Mouse (Mus musculus) layer of hippocampus, adult 11-12 months (tissue): ENCODE measurements at regions not wholly inside any gene's neighbourhood (a gene's known extent, or its start where the extent isn't known, plus 50 kb on each side); places are given as distances from the start of the nearest gene placed in this dataset.
A peak's percentile ranks its signal among the peaks of the same experiment; 100 is the strongest.

Experiments used
- DNase-seq: peaks from one replicate; pipeline ENCODE4 v3.0.0; 2022; ENCODE audit warnings: low spot score

DNA sequence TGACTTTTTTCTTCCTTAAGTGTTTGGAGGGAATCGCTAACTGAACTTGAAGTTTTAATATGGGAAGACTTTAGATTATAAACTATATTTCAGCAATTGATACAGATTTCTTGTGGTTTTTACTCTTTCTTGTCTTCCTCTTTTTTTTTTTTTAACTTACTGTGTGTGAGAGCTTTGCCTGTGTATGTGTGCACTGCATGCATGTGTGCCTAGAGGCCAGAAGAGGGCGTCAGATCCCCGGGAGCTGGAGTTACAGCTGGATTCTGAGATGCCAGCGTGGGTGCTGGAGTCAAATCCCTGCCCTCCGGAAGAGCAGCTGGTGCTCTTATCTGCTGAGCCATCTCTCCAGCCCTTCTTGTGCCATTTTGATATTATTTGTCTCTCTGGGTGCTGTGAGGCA lies 129.6 kb downstream of the Trim33 start:
- no peak for DNase-seq

GRCm38 (mm10) chr3:103412247-103412646 lies 133.2 kb downstream of the Trim33 start:
- no peak for DNase-seq

DNA sequence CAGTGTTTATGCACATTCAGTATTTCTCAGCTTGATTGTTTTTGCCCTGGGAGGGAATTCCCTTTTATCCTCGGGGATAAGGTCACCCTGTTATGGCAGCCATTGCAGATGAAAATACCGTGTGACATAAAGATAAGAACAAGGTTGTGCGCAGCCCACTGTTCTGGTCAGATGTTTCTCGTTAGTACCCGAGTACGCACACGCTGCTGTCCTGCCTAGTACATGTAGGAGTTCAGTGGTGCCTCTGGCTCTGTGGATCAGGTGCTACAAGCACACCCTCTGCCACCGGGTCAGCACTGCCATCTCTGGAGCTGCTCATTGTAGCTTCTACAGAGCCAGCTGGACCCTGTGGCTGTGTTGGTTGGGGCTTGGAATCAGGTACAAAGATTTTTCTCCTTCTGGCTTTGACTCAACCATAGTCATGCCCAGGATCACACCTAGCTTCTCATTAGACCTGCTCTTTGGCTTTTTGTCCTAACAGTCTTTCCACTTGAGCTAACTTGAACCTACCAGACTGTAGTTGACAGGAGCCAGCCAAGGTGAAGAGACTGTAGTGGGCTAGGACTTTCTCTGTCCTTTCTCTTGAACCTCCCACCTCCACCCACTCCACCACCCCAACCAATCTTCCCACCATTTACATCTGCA lies 136.1 kb downstream of the Trim33 start:
- DNase-seq = no peak

DNA sequence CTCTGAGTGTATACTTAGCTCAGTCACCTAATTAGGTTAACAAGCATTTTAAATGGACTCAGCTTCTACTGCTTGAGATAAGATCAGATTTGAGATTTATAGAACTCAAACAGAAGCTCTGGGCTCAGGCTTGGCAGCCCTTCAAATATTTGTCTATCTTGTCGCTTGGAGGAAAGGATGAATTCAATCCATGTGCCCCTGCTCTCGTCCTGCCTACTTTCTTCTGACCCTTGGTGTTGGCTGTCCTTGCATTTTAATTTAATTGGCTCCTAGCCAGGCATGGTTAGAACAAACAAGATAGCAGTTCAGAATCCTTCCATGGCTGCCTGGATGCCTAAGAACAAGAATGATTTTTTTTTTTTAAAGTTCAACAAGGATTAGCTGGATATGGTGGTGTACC lies 137.2 kb downstream of the Trim33 start:
- no peak for DNase-seq

DNA sequence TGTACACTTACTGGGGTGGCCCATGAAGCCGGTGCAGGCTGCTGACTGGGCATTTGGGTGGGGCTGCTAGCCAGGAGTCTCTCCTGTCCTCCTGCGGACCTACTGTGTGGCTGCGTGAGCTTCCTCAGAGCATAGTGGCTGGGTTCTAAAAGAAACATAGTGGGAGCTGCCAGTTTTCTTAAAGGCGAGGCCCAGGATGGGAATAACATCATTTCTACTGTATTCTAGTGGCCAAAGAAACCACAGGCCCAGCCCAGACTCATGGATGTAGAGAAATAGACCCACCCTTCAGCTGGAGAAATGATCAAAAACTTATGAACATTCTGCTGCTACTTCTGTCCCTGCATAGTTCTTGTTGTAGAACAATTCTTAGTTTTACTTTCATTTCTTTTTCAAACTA lies 138.7 kb downstream of the Trim33 start:
- no peak for DNase-seq

DNA sequence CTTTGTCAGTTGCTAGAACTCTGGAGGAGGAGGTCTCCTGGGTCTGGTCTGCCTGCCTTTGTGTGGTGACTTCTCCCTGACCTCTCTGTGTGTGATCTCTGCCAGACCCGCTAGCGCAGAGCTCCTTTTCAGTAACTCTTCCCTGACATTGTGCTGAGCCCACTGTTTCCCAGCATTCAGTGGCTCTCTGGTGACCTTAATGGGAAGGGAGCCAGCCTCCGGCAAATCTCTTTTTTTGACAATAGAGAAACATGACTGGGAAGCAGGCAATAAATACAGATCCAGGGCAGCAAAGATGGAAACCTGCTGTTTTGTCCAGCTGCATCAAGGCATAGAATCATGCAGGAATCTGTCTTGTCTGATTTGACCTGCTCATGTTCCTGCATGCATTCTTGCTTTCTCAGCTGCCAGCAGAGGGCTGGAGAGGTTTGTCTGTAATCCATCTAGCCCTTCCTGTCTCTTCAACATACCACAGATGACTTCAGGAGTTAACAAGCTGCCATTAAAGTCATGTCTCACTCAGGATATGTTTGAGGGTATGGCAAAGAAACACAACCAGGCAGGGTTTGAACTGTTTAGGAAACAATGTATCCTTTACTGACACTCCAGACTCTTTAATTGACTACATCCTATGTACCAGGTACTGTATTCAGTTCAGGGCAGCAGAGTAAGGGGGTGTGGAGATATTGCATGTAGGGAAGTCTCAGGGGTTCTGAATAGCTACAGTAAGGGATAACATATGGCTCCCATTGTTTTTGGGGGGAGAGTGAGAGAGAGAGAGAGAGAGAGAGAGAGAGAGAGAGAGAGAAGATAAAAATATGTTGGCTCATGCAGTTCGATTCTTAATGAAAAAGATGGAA lies 140.9 kb downstream of the Trim33 start:
- no peak for DNase-seq

DNA sequence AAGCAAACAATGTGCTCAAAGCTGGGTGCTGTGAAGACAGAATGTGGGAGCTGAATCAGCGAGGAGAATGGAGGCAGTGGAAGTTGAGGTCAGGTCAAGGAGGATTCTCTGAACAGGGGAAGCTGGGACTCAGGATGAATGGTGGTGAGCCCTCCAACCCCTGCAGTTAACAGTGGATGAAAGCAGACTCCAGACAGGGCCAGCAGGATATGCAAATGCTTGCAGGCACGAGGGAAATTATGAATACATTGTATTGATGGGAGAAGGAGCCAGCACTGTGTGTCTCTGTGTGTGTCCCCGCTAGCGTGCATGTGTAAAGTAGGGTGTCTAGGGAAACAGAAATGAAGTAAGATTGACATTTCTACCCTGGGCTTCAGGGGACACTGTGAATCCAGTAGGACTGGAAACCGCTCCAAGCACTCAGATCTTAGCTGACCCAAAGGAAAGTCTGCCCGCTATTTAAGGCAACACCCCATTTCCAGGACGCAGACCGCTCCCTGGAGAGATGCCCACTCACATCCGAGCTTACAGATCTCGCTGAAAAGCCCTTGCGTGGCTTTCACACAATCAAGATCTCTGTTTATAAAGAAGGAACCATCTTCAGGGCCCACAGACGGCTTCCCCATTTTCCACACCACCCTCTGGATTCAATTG lies 141.7 kb downstream of the Trim33 start:
- peak; percentile 44 for DNase-seq

DNA sequence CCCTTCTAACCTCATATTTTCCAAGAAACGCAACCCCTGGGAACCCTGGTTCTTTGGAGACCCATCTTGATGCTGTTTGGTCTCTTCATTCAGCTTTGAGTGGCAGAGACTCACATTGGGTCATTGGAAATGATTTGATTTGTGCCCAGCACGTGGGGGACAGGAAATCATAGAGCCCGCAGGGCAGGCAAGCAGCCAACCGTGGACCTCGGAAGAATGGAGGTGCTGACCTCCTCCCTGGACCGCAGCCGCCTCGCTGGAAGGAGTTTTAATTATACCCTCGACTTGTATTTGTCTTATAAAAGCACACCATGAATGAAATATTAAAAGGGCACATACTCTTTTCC lies 142.2 kb downstream of the Trim33 start:
- no peak for DNase-seq

- no peak for DNase-seq
Observed at GRCm38 (mm10) chr3:103422806-103423205, 143.7 kb downstream of the Trim33 start.

GRCm38 (mm10) chr3:103423290-103423689 lies 144.2 kb downstream of the Trim33 start:
- DNase-seq = no peak

GRCm38 (mm10) chr3:103425812-103426430 lies 146.8 kb downstream of the Trim33 start:
- no peak for DNase-seq

- no peak for DNase-seq
Observed at GRCm38 (mm10) chr3:103429227-103429788, 145.7 kb upstream of the Syt6 start.

- no peak for DNase-seq
Observed at GRCm38 (mm10) chr3:103430131-103430530, 144.9 kb upstream of the Syt6 start.

GRCm38 (mm10) chr3:103432254-103432653 lies 142.8 kb upstream of the Syt6 start:
- DNase-seq = no peak

DNA sequence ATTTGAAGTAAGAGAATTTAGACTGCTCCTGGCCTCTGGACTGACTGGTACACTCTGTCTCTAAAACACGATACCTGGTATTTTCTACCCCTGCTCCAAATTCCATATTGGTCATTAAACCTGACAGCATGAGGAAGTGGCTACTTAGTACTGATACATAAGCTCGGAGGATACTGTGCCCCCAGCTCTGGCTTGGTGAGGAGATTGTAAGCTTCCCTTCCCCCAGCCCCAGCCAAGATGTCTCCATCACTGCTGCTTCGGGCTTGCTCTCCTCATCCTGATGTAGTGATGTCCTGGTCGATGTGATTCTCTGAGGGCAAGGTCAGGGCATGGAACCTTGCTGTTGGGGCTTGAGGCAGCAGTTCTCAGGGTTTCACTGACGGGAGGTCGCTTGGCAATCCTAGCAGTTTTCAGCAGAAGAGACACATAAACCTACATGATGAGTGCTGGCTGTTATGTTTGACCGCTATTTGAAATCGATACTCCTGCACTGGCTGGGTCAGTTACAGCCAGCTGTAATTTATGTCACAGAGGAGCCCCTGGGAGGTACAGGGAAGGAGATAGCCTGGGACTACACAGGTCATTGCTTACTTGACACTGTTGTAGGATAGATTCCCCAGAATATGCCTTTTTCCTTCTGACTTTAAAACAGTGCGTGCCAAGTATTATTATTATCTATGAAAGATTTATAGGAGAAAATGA lies 138.0 kb upstream of the Syt6 start:
- DNase-seq = no peak

- DNase-seq = peak; percentile 57
Observed at GRCm38 (mm10) chr3:103438791-103439354, 136.2 kb upstream of the Syt6 start.

GRCm38 (mm10) chr3:103443247-103443646 lies 131.8 kb upstream of the Syt6 start:
- no peak for DNase-seq

DNA sequence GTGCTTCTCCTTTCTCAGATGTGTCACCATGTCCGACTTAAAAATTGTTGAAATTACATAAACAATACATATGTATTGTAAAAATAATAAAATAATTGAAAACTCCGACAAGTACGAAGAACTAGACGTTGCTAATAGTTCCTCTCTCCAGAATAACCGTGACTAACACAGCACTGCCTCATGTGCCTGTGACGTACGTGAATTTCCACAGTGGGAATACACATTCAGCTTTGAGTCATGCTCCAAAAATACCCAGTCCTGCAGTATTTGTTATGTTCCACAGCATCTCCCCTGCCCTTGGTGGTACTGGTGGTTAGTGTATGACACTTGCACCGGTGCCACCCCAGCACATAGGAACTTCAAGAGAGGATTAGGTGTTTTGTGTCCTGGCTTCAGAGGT lies 129.2 kb upstream of the Syt6 start:
- DNase-seq = no peak

- DNase-seq = no peak
Observed at GRCm38 (mm10) chr3:103449851-103450250, 125.2 kb upstream of the Syt6 start.

DNA sequence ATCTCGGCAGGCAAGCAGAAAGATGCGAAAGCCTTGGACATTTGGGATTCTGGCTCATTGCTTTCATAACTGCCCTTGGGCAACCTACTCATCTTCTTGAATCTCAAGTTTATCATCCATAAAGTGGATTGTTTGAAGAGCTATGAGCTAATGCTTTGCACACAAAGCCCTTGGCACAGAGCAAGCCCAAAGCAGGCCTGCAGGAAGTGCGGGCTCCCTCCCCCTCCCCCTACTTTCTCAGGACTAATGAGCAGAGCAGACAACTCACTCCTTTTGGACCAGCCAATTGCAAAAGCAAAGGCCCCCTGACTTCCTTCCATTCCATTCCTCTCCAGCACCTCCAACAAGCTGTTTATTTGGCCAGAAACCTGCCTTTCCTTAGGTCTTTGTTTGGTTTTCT lies 123.1 kb upstream of the Syt6 start:
- DNase-seq = no peak

DNA sequence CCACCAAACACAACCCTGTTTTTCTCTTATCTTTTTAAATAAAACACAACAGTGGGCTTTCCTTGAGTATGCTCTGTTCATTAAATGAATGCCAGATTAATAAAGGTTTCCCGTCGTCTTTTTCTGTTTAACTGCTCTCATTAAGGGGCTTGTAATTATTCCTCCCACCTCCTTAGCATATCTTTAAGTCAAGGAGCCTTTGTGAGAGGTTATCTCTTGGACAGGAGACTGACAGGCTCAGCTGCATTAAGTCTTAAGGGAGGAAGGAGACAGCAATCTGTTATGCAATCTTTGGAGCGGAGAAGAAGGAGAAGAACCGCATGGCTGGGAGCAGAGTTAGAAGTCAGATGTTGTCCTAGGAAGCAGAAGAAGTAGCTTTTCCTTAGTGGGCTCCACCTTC lies 111.3 kb upstream of the Syt6 start:
- no peak for DNase-seq
